Comparison of ENCODE assay signal across 8 mouse cellular contexts in the genomic region with DNA sequence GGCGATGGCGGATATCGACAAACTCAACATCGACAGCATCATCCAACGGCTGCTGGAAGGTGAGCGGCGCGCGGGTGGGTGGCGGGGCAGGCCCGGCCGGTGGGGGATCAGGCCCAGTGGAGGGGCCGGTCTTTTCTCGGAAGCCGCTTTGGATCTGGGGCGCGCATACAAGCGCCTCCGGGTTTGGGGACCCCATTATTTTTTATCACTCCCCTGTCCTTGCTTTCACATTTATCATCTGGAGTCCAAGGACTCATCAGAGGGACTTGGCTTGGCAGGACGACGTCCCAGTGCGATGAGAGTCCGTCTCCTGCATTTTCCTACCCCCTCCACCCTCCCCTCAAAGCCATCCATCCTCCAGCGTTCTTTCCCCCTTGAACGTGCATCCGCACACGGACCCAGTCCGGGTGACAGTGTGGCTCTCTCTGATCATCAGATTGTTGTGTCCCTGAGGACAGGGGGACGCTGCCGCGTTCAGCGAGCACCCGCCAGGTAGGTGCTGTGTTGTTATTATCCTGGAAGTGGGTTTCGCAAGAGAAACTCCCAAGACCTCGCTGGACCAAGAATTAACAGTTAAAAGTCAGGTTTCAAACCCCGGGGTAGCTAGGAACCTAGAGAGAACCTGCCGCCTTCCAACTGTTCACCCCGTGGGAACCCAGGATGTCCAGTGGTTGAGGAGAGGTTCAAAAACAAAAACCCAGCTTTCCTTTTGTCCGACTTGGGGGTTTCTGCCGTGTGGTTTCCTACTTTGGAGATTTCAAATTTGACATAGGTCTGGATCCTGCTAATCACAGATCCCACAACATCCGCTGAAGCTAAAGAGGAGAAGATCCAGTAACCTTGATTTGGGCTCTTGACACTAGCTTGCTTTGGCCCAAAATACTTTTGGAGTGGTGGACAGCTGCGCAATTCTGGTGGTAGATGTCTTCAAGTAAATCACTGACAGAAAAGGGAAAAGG. TPM values are rescaled to one million over a fixed set of nuclear protein-coding genes. Genes with fewer than 3 reads are reported as not detected.
DNase-seq lines count a peak whose midpoint lies in the region; ATAC-seq and TF ChIP-seq lines count a peak whose summit lies in the region.

No protein-coding gene starts in this region.

- peak overlapping the region; percentile 92 for H3K4me3 ChIP-seq in ES-Bruce4 (ENCODE audit: low read depth, low read length)
- H3K4me3 ChIP-seq in forebrain, embryonic 14.5 days (ENCODE audit: low read depth, low read length) = peak overlapping the region; percentile 61
- peak overlapping the region; percentile 93 for H3K4me3 ChIP-seq in limb, embryonic 10.5 days
- H3K4me3 ChIP-seq in midbrain, embryonic 13.5 days (replicated peaks) = peak overlapping the region; percentile 73

- no peak overlapping the region for H3K27ac ChIP-seq in ES-Bruce4 (ENCODE audit: insufficient read depth, low read length)
- H3K27ac ChIP-seq in forebrain, embryonic 14.5 days (ENCODE audit: low read depth, low read length) = peak overlapping the region; percentile 74
- H3K27ac ChIP-seq in limb, embryonic 10.5 days = peak overlapping the region; percentile 95
- peak overlapping the region; percentile 89 for H3K27ac ChIP-seq in midbrain, embryonic 13.5 days

- no peak; the same call in 1 of the 2 replicates for ATAC-seq in forebrain, embryonic 14.5 days
- peak; percentile 62; the same call in 1 of the 2 replicates for ATAC-seq in midbrain, embryonic 13.5 days

- no peak for TF ChIP-seq EP300 in ES-Bruce4 (IDR thresholded peaks at IDR 0.05; ENCODE audit: insufficient read depth, low read depth, low read length)

- peak overlapping the region; percentile 95 for H3K9ac ChIP-seq in ES-Bruce4 (ENCODE audit: low read depth, poor library complexity, severe bottlenecking)
- H3K9ac ChIP-seq in forebrain, embryonic 14.5 days (ENCODE audit: low read length) = peak overlapping the region; percentile 98
- H3K9ac ChIP-seq in midbrain, embryonic 13.5 days (replicated peaks) = peak overlapping the region; percentile 98

- peak; percentile 28 for DNase-seq in embryo, embryonic 9.5 days (ENCODE audit: extremely low spot score)
- no peak for DNase-seq in embryo, embryonic 10 days (ENCODE audit: low spot score)
- no peak for DNase-seq in forebrain, embryonic 14.5 days (ENCODE audit: low spot score)
- peak; percentile 51 for DNase-seq in limb, embryonic 10.5 days (ENCODE audit: low spot score)
- DNase-seq in thymus, postnatal 36 days = peak; percentile 39 to 55
- no peak for DNase-seq in right cerebral cortex, postnatal 36 days (ENCODE audit: low spot score in 2 of 2)

- H3K27me3 ChIP-seq in ES-Bruce4 (ENCODE audit: control insufficient read depth, insufficient read depth, low read length, poor library complexity, severe bottlenecking) = no peaks in the 10 kb centered on the region
- H3K27me3 ChIP-seq in forebrain, embryonic 14.5 days (replicated peaks; ENCODE audit: control insufficient read depth, insufficient read depth, low read length) = no peaks in the 10 kb centered on the region; the same call in 1 of the 2 replicates
- H3K27me3 ChIP-seq in limb, embryonic 10.5 days (ENCODE audit: low read depth, poor library complexity, severe bottlenecking) = 0 out of 2 replicates have a peak, but pooled peaks cover 6% of the 10 kb centered on the region
- H3K27me3 ChIP-seq in midbrain, embryonic 13.5 days = peaks cover 3% of the 10 kb centered on the region; the same call in 1 of the 2 replicates

- WGBS in forebrain, embryonic 14.5 days = 2% methylated on average over 42 of the region's 42 CpGs
- 3% methylated on average over 42 of the region's 42 CpGs for WGBS in limb, embryonic 10.5 days
- 2% methylated on average over 42 of the region's 42 CpGs for WGBS in midbrain, embryonic 13.5 days

- peaks cover 37% of the 10 kb centered on the region for H3K36me3 ChIP-seq in ES-Bruce4 (ENCODE audit: control insufficient read depth, insufficient read depth, low read length, poor library complexity, severe bottlenecking)
- peaks cover 23% of the 10 kb centered on the region for H3K36me3 ChIP-seq in forebrain, embryonic 14.5 days (ENCODE audit: control insufficient read depth, insufficient read depth, low read length)
- peaks cover 47% of the 10 kb centered on the region for H3K36me3 ChIP-seq in limb, embryonic 10.5 days
- H3K36me3 ChIP-seq in midbrain, embryonic 13.5 days = peaks cover 13% of the 10 kb centered on the region; the same call in 1 of the 2 replicates

- TF ChIP-seq POLR2A in ES-Bruce4 (IDR thresholded peaks at IDR 0.05; ENCODE audit: insufficient read depth, low read length) = no peak

- no peak for TF ChIP-seq CTCF in ES-Bruce4 (IDR thresholded peaks at IDR 0.05; ENCODE audit: low read depth, low read length)

- no peaks in the 10 kb centered on the region for H3K9me3 ChIP-seq in ES-Bruce4 (replicated peaks; ENCODE audit: control insufficient read depth, insufficient read depth, low read length, poor library complexity, severe bottlenecking)
- no peaks in the 10 kb centered on the region for H3K9me3 ChIP-seq in forebrain, embryonic 14.5 days (replicated peaks; ENCODE audit: control insufficient read depth, low read length)
- no peaks in the 10 kb centered on the region for H3K9me3 ChIP-seq in limb, embryonic 10.5 days (replicated peaks)
- H3K9me3 ChIP-seq in midbrain, embryonic 13.5 days = no peaks in the 10 kb centered on the region

- peak overlapping the region; percentile 77 for H3K4me2 ChIP-seq in forebrain, embryonic 14.5 days (ENCODE audit: low read length)
- H3K4me2 ChIP-seq in midbrain, embryonic 13.5 days (replicated peaks) = peak overlapping the region; percentile 78

- peaks cover 13% of the 10 kb centered on the region for H3K4me1 ChIP-seq in ES-Bruce4 (ENCODE audit: control insufficient read depth, insufficient read depth, low read length)
- H3K4me1 ChIP-seq in forebrain, embryonic 14.5 days (ENCODE audit: control insufficient read depth, insufficient read depth, low read length) = peaks cover 38% of the 10 kb centered on the region
- H3K4me1 ChIP-seq in limb, embryonic 10.5 days = peaks cover 67% of the 10 kb centered on the region
- peaks cover 60% of the 10 kb centered on the region for H3K4me1 ChIP-seq in midbrain, embryonic 13.5 days (replicated peaks)

RNA-seq across cellular contexts. Expression of a gene that starts 0.8 kb away (rescaled TPM):
- 437 and 458 TPM in 2 replicates for polyA plus RNA-seq in ES-Bruce4 (2011; ENCODE audit: insufficient read depth, insufficient read length, low read depth, missing spikeins)
- 274 and 280 TPM in 2 replicates for polyA plus RNA-seq in forebrain, embryonic 14.5 days (2014; fragmentation: Nextera tagmentation; extraction: Ambion mirVana)
- polyA plus RNA-seq in limb, embryonic 10.5 days (2016; fragmentation: Nextera tagmentation; extraction: Ambion mirVana) = 373 and 383 TPM in 2 replicates
- 235 and 262 TPM in 2 replicates for polyA plus RNA-seq in midbrain, embryonic 13.5 days (2015; fragmentation: Nextera tagmentation; extraction: Ambion mirVana)

RNA-seq across cellular contexts. Expression of a gene that starts 18.2 kb away (rescaled TPM):
- polyA plus RNA-seq in ES-Bruce4 (2011; ENCODE audit: insufficient read depth, insufficient read length, low read depth, missing spikeins) = 2.4 and 3.0 TPM in 2 replicates
- not detected in 2 replicates for polyA plus RNA-seq in forebrain, embryonic 14.5 days (2014; fragmentation: Nextera tagmentation; extraction: Ambion mirVana)
- polyA plus RNA-seq in limb, embryonic 10.5 days (2016; fragmentation: Nextera tagmentation; extraction: Ambion mirVana) = not detected in 2 replicates
- polyA plus RNA-seq in midbrain, embryonic 13.5 days (2015; fragmentation: Nextera tagmentation; extraction: Ambion mirVana) = not detected in 2 replicates

RNA-seq across cellular contexts. Expression of a gene that starts 47.8 kb away (rescaled TPM):
- polyA plus RNA-seq in ES-Bruce4 (2011; ENCODE audit: insufficient read depth, insufficient read length, low read depth, missing spikeins) = 10.6 and 11.8 TPM in 2 replicates
- polyA plus RNA-seq in forebrain, embryonic 14.5 days (2014; fragmentation: Nextera tagmentation; extraction: Ambion mirVana) = 1.3 and 2.4 TPM in 2 replicates
- 9.6 and 11.8 TPM in 2 replicates for polyA plus RNA-seq in limb, embryonic 10.5 days (2016; fragmentation: Nextera tagmentation; extraction: Ambion mirVana)
- 4.0 and 4.1 TPM in 2 replicates for polyA plus RNA-seq in midbrain, embryonic 13.5 days (2015; fragmentation: Nextera tagmentation; extraction: Ambion mirVana)

RNA-seq across cellular contexts. Expression of a gene that starts 58.1 kb away (rescaled TPM):
- polyA plus RNA-seq in ES-Bruce4 (2011; ENCODE audit: insufficient read depth, insufficient read length, low read depth, missing spikeins) = not detected in 2 replicates
- 1.0 and 1.1 TPM in 2 replicates for polyA plus RNA-seq in forebrain, embryonic 14.5 days (2014; fragmentation: Nextera tagmentation; extraction: Ambion mirVana)
- polyA plus RNA-seq in limb, embryonic 10.5 days (2016; fragmentation: Nextera tagmentation; extraction: Ambion mirVana) = 3.1 TPM in 2 replicates
- 0.93 and 1.6 TPM in 2 replicates for polyA plus RNA-seq in midbrain, embryonic 13.5 days (2015; fragmentation: Nextera tagmentation; extraction: Ambion mirVana)

Comparison
In these comparisons a context has a peak if more than half of its experiments do, and no peak if none do; other contexts are left out.
1. DNase-seq: peak in embryo, embryonic 9.5 days (single experiment), limb, embryonic 10.5 days (single experiment) and thymus, postnatal 36 days (2 of 2); none in embryo, embryonic 10 days (single experiment), forebrain, embryonic 14.5 days (single experiment) and right cerebral cortex, postnatal 36 days (0 of 2).
2. Peak in every context shown above with its lines, with median percentiles within 50 percentile points of each other: H3K4me3 ChIP-seq and H3K9ac ChIP-seq.